Mouse (Mus musculus) megakaryocyte, adult 5-6 weeks (primary cell): ENCODE measurements around the gene Pafah1b2. TPM values are rescaled to one million over a fixed set of nuclear protein-coding genes. Genes with fewer than 3 reads are reported as not detected.
A peak's percentile ranks its signal among the peaks of the same experiment; 100 is the strongest.

Source experiments
- ATAC-seq: 2 replicates; pipeline ENCODE4 v1.8.0; 2016; ENCODE audit warnings: mild to moderate bottlenecking, inconsistent platforms; ENCODE audit not compliant: poor library complexity, severe bottlenecking
- total RNA-seq, 2 experiments: library from RNA; stranded (forward) in 1 of 2; stranded (reverse) in 1 of 2; fragments of 153-499, 151-499 nt in 1 of 2; fragments of 221-1000, 200-1000 nt in 1 of 2; gene quantifications; 2 replicates each; pipeline versions ENCODE4 v1.2.3 to v1.2.4; 2015 to 2017

Gene Pafah1b2
- 28.6 and 44.4 TPM in 2 replicates for total RNA-seq (2015)
- total RNA-seq (2017): 53.0 and 73.9 TPM in 2 replicates

GRCm38 (mm10) chr9:46012091-46013008 lies at the start of gene Pafah1b2, which contains the start of gene Sik3:
Pafah1b2 (minus strand) TSS chr9:46012690.
Sik3 (plus strand) TSS chr9:46012820.
- ATAC-seq: peak; percentile 81

DNA sequence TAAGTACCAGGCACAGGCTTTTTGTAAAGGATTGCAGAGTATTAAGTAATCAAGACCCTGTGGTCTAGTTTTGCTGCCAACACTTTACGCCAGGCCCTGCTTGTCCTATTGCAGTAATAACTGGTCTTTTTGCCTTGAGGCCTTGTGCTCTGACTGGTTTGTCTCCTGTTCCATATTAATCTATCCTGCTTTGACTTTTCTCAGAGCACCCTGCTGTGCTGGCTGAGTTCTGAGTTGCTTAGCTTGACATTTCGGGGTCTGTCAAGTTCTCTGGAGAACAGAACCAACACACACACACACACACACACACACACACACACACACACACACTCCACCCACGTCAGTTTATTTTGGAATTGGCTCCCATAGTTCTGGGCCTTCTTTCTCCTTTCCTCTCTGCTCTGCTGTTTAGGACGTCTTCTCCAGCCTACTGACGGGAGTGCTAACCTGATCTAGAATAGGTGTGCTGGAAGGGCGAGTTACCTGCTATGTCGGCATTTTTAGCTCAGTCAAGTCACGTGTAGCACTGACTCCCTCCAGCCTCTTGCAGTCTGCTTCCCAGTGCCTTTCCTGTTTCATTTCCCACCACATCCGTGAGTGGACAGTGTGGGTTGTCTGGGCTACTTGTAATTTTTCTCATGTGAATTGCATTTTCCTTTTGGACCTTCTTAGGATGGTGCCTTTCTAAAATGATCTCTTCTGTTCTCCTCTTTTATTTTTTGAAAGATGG lies 49.4 kb upstream of the Pafah1b2 start:
- ATAC-seq: no peak

DNA sequence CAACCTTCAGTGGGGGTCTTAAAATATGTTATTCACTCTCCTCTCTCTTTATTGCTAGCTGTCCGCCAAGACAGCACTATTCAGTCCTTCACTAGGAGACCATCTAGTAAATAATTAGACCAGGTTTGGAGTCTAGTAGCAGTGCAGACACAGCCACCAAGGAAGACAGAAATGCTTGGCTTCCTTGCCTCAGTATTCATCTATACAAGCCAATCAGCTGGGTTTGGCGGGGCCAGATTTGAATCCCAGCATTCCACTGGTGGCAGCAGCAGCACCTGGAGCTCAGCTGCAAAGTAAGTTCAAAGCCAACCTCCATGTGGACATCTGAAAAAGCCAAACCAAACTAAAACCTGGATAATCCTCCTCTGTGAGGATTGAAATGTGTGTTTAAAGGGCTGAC lies 47.8 kb upstream of the Pafah1b2 start:
- no peak for ATAC-seq

DNA sequence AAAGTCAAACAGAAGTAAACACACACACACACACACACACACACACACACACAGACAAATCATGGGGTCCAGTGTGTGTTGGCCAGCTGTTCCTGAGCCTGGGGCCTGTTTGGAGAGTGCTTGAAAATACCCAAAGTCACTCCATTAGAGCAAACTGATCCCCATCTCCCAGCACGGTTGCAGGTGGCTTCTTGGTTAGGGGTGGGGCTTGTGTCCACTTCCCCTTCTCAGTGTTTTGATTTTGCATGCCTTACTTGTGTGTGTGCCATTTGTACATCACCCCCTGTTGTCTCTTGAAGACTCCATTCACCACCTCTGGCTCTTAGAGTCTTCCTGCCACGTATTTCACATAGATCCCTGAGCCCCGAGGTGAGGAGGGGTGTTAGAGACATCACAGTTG lies 45.6 kb upstream of the Pafah1b2 start:
- peak; percentile 66 for ATAC-seq

DNA sequence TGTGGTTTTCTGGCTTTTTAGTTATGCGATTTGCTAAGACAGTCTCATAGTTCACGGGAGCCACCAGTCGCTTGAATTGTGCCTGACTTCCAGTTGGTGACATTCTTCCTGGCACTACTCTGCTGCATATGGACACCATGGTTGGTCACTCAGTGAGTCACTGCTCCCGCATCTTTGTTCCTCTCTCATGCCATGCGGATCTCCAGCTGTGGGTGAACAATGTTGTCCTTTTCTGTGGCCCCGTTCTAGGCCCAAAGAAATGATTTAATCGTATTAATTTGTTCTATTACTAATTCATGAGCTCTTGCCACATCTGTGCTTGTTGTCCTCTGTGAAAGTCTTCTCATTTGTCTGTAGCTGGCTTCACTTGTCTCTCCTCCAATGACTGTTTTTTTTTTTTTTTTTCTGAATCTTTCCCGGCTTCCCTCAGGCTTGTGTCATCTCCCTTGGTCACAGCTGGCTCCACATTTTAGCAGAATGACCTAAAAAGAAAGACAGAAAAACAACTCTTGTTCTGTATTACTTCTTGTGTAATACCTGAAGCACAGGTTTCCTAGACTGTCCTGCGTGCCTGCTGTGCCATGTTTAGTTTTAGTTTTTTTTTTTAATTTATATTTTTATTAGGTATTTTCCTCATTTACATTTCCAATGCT lies 40.6 kb upstream of the Pafah1b2 start:
- ATAC-seq: no peak

DNA sequence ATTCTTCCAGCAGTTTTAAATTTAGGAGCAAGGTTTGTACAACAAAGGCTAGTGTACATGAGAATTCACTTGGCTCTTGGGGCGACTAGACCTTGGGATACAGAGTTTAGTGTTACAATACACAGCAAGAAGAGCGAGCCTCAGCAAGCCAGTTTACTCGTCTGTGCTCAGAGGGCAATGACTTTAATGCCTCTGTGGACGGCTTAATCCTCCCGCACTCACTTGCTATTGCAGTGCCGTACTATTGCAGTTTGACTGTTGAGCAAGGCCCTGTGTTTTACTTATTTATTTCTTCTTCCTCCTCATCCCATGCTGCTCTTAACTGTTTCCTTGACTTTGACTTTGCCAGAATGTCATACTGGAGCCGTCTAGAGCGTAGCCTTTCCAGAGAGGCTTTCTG lies 37.7 kb upstream of the Pafah1b2 start:
- peak; percentile 52 for ATAC-seq

GRCm38 (mm10) chr9:46049525-46049924 lies 37.0 kb upstream of the Pafah1b2 start:
- ATAC-seq: peak; percentile 92

DNA sequence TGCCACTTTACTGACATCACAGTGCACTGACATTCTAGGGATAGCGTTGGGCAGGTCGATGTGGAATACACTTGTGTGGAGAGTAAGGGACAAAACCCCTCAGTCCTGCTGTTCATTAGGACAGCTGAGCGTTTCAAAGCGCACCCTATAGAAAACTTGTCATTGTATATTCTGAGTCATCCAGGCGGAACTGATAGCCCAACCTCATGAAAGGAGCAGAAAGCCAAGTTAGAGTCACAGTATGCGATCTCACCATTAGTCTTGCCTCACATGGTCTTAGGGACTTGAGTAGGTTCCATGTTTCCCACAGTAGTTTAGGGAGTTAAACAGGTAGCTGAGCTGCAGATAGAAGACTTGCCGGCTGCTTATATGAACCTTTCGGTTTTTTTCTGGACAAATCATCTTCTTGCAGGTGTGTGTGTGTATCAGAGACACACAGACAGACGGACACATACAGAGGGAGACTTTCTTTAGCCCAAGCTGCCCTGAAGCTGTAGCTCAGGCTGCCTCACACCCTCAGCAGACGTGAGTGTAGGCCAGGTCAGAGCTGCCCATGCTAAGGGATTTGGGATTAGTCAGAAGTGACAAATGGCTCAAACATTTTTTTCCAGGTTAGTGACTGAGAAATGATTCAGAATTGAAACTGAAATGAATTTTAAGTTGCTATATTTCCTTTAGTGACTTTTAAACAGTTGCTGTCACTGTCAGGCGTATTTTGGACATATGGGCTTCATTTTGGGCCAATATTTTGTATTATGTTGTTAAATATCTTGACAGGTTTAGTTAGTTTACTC lies 34.4 kb upstream of the Pafah1b2 start:
- ATAC-seq: no peak

DNA sequence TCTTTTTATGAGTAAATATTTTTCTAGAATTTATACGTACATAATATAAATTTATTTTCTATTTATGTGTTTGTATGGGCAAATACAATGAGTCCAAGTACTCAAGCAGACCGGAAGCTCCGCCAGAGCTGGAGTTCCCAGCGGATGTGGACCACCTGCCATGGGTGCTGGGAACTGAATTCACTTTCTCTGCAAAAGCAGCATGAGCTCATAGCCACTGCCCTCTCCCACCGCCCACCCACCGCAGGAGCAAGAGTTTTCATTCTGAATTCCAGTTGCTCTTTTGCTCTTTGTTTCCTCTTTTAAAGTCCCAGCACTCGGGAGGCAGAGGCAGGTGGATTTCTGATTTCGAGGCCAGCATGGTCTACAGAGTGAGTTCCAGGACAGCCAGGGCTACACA lies 31.1 kb upstream of the Pafah1b2 start:
- ATAC-seq: no peak

- no peak for ATAC-seq
These were observed 29.9 kb upstream of the Pafah1b2 start for GRCm38 (mm10) chr9:46042387-46042786.

DNA sequence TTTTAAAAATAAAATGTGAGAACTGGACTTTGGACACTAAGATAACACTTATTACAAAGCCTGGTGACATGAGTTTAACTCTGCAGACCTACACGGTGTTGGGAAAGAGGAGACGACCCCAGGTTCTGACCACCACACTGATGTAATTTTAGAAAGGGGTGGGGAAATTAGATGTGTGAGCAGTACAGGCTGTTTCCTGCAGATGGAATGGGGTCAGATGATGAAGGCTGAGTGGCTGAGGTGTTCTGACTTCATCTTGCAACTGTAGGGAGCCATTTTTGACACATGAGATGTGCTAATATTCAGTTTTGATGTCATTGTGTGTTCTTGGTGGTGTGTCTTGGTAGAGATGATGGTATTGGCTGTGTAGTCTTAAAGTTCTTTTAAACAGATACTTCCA lies 28.7 kb upstream of the Pafah1b2 start:
- no peak for ATAC-seq

DNA sequence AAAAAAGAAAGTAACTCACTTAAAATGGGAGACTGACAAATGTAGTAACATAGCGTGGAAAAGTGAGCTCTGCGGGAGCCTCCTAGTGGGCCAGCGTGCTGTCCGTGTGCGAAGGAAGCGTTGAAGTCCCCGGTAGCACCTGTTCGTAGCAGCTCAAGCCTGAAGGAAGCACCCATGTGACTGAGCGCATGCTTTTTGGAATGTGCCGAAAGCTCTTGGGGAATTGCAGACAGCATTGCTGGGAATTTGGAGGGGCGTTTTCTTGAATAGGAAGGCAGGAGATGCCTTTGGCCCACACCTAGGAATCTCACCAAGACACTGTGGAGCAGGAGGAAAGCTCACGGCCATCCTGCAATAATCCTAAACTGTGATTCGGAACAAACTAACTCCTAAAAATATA lies 26.3 kb upstream of the Pafah1b2 start:
- no peak for ATAC-seq

- no peak for ATAC-seq
These were observed 24.4 kb upstream of the Pafah1b2 start for GRCm38 (mm10) chr9:46036881-46037280.

DNA sequence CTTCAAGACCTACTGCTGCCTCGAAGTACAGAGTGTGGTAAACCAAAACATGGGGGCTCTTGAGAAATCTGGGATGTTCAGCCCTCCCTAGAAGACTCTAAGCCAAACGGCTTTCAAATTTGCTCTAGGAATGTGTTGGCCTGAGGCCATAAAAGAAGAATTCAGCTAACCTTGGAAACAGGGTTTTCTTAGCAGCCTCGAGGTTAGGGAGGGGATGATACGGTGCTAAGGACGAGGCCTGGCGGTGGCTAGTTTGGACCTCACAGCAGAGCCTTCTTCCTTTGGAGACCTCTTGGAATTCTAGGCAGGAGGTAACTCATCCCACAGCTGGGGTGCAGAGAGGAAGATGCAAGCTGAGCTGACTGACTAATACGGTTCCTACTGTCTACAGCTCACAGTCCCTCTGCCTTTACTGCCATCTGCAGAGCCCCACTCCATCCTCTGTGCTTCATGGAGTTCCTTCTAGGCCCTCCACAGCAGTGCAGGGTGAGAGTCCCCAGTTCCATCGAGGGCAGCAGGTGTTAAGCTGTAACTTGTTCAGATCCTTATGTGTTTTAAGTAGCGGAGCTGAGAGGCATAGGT lies 22.9 kb upstream of the Pafah1b2 start:
- no peak for ATAC-seq

GRCm38 (mm10) chr9:46033862-46034261 lies 21.4 kb upstream of the Pafah1b2 start:
- ATAC-seq: 0 out of 2 replicates have a peak, but pooled peaks have one; percentile 59

GRCm38 (mm10) chr9:46033058-46033457 lies 20.6 kb upstream of the Pafah1b2 start:
- ATAC-seq: no peak

- ATAC-seq: no peak
These were observed 19.7 kb upstream of the Pafah1b2 start for GRCm38 (mm10) chr9:46032190-46032589.

DNA sequence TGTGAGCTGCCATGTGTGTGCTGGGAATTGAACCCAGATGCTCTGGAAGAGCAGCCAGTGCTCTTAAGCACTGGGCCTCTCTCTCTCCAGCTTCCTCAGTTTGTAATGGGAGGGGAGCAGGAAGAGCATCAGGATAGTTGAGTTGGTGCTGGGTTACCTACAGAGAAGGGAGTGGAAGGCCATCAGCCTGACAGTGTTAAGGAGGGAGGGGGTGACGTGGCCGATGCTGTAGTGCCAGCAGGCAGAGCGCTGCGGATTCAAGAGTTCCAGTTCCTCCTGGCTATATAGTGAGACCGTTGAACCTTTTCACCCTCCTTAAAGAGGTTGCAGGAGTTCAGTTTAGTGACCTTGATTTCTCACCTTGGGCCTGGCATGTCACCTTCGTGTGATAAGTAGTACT lies 18.5 kb upstream of the Pafah1b2 start:
- no peak for ATAC-seq

DNA sequence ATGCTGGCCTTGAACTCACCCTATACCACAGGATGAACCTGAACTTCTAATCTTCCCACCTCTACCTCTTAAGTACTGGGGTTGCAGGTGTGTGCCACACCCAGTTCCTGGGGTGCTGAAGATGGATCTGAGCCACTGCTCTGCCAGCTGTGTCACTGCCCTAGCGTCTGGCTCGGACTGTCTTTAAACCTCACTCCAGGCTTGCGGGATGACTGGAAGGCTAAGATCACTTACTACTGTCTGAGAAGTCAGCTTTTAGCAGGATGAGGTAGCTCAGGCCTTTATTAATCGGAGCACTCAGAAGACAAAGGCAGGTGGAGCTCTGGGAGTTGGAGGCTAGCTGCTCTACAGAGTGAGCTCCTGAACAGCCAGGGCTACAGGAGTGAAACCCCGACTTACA lies 17.7 kb upstream of the Pafah1b2 start:
- no peak for ATAC-seq

- no peak for ATAC-seq
These were observed 17.0 kb upstream of the Pafah1b2 start for GRCm38 (mm10) chr9:46029534-46029933.
